Mouse (Mus musculus) CH12.LX (cell line): ENCODE data around the gene March7.

Source experiments
- CHD2 ChIP-seq: IDR thresholded peaks from 2 replicates; pipeline ENCODE4 v1.6.1; 2011; ENCODE audit warnings: low read length, improper control_type of control experiment
- CTCF ChIP-seq, 2 experiments: IDR thresholded peaks in 1 of 2; conservative IDR thresholded peaks in 1 of 2; 2 replicates each; pipeline ENCODE4 v1.5.1; 2011 to 2012; ENCODE audit warnings: low read depth in 2 of 2, low read length in 2 of 2, improper control_type of control experiment in 1 of 2, inconsistent platforms in 1 of 2, mild to moderate bottlenecking in 1 of 2, moderate library complexity in 1 of 2
- E2F4 ChIP-seq: IDR thresholded peaks from 2 replicates; pipeline ENCODE4 v1.6.1; 2011; ENCODE audit warnings: low read depth, low read length, improper control_type of control experiment; ENCODE audit not compliant: insufficient replicate concordance
- EP300 ChIP-seq: IDR thresholded peaks from 2 replicates; pipeline ENCODE4 v1.6.1; 2011; ENCODE audit warnings: low read length, improper control_type of control experiment
- GABPA ChIP-seq: IDR thresholded peaks from 2 replicates; pipeline ENCODE4 v1.6.1; 2012; ENCODE audit warnings: low read depth, low read length, improper control_type of control experiment, inconsistent platforms; ENCODE audit not compliant: insufficient replicate concordance
- HCFC1 ChIP-seq: IDR thresholded peaks from 2 replicates; pipeline ENCODE4 v1.6.1; 2012; ENCODE audit warnings: low read depth, mild to moderate bottlenecking, inconsistent platforms, low read length, improper control_type of control experiment
- KAT2A ChIP-seq: IDR thresholded peaks from 2 replicates; pipeline ENCODE4 v1.6.1; 2012; ENCODE audit warnings: low read length, improper control_type of control experiment, inconsistent platforms; ENCODE audit not compliant: insufficient replicate concordance
- MAFK ChIP-seq: IDR thresholded peaks from 2 replicates; pipeline ENCODE4 v1.6.1; 2011; ENCODE audit warnings: low read length, improper control_type of control experiment; ENCODE audit not compliant: insufficient replicate concordance
- NELFE ChIP-seq: IDR thresholded peaks from 2 replicates; pipeline ENCODE4 v1.6.1; 2011; ENCODE audit warnings: low read depth, low read length, improper control_type of control experiment
- POLR2A ChIP-seq: IDR thresholded peaks from 2 replicates; pipeline ENCODE4 v1.6.1; 2011; ENCODE audit warnings: low read depth, mild to moderate bottlenecking, improper control_type of control experiment, low read length
- RCOR1 ChIP-seq: conservative IDR thresholded peaks from 2 replicates; pipeline ENCODE4 v1.6.1; 2012; ENCODE audit warnings: low read depth, mild to moderate bottlenecking, inconsistent platforms, low read length, improper control_type of control experiment
- SMC3 ChIP-seq: IDR thresholded peaks from 2 replicates; pipeline ENCODE4 v1.6.1; 2011; ENCODE audit warnings: low read depth, low read length, improper control_type of control experiment
- ZNF384 ChIP-seq: IDR thresholded peaks from 2 replicates; pipeline ENCODE4 v1.6.1; 2012; ENCODE audit warnings: low read depth, low read length, improper control_type of control experiment, inconsistent platforms

DNA sequence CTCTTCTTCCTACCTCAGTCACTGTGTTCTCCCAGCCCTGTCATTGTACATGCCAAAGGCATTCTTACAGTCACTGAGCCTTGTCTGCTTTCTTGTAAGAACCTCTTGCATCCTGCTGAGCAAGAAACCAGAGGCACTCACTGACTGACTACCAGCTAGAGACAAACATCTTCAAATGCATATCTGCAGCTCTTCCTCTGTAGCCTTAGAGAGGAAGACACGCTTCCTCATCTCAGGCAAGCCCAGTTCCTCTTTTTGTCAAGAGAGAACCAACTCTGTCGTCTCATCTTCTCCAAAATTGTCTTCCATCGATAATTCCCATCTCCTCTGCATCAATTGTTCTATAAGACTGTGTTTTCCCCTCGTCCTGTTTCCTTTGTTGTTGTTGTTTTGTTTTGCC is 78.9 kb downstream of the March7 start:
- TF ChIP-seq MAFK (no peak), SMC3 (no peak), POLR2A (no peak), E2F4 (no peak), CTCF (conservative IDR thresholded peaks at IDR 0.05 in 1 of 2, IDR thresholded peaks at IDR 0.05 in 1 of 2; ENCODE audit: low read depth in 2 of 2, low read length in 2 of 2) (no peak), HCFC1 (no peak), GABPA (no peak), CHD2 (no peak), KAT2A (no peak), RCOR1 (0 out of 2 replicates have a peak, but pooled peaks have one; percentile 51), ZNF384 (no peak), EP300 (peak; percentile 94), NELFE (no peak)
